Mouse (Mus musculus) frontal cortex, adult 2 months (tissue): ENCODE measurements around the gene Pcgf1. TPM values are rescaled to one million over a fixed set of nuclear protein-coding genes. Genes with fewer than 3 reads are reported as not detected.

Experiments
- DNase-seq, 2 experiments: peaks; one replicate each; pipeline ENCODE4 v3.0.0; 2022; ENCODE audit warnings: low spot score in 1 of 2; ENCODE audit errors: extremely low spot score in 1 of 2
- polyA plus RNA-seq: library from polyadenylated mRNA; depleted of rRNA; stranded (reverse); fragments of >200 nt; gene quantifications from 2 replicates; pipeline ENCODE4 v1.2.3, GENCODE M21; 2012

Pcgf1 gene
- polyA plus RNA-seq, 1 experiment = 40.5 TPM

- no peak for DNase-seq
Observed at GRCm38 (mm10) chr6:83058725-83059124, 18.9 kb upstream of the Pcgf1 start.

DNA sequence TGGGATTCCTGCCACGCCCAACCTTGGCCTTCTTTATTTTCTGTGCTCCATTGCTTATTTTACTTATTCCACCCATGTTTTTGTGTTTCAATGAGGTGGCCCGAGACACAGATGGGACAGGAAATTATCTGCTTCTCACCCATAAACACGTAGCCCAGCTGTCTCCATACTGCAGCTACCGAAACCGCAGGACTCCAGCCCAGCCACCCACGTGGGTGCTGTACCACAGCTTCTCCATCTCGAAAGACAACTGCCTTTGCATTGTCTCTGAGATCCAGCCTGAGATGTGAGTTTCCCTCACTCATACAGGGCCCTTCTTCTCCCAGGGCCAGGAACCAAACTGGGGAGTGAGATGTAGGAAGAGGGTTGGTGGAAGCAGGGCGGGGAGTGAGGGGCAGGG, 11.7 kb upstream of the Pcgf1 start:
- DNase-seq = no peak

GRCm38 (mm10) chr6:83066441-83066840, 11.2 kb upstream of the Pcgf1 start:
- no peak for DNase-seq

- DNase-seq = no peak
Observed at GRCm38 (mm10) chr6:83068221-83068620, 9.4 kb upstream of the Pcgf1 start.

DNA sequence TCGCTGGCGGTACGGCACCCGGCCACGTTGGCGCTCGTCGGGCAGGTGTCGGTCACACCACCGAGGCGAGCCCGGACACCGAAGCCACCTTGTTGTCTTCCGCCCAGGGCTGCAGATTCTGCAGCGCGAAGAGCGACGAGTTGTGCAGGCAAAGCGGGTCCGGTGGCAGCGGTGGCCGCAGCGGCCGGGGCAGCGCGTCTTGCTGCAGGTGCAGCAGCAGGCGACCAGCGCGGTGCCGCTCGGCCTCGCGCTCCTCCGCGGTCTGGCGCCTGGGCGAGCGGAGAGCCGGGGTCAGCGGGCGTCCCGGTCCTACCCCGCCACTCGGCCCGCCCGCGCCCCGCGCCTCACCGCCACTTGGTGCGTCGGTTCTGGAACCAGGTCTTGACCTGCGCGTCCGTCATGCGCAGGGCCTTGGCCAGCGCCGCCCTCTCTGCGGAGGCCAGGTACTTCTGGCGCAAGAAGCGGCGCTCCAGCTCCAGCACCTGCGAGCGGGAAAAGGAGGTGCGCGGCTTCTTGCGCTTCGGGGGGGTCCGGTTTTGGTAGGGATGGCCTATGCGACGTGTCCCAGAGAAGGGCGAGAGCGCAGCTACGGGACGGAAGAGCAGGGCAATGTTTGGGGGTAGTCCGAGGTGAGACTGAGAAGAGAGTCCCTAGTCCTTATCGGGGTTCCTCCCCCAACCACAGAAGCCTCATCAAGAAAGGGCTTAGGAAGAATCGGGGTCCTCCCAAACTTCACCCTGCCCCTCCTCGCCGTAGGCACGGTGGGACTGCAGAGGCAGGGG, 8.8 kb upstream of the Pcgf1 start:
- DNase-seq = no peak

GRCm38 (mm10) chr6:83069488-83070246, 8.0 kb upstream of the Pcgf1 start:
- no peak for DNase-seq

GRCm38 (mm10) chr6:83070247-83070310, 7.6 kb upstream of the Pcgf1 start, which contains the start of gene Tlx2:
Gene Tlx2, minus strand, starts transcription at chr6:83070293.
- DNase-seq = no peak

GRCm38 (mm10) chr6:83070311-83071219, 7.1 kb upstream of the Pcgf1 start:
- no peak for DNase-seq

GRCm38 (mm10) chr6:83071220-83071619, 6.4 kb upstream of the Pcgf1 start:
- DNase-seq = no peak

GRCm38 (mm10) chr6:83074979-83075378, 2.7 kb upstream of the Pcgf1 start:
- no peak for DNase-seq

DNA sequence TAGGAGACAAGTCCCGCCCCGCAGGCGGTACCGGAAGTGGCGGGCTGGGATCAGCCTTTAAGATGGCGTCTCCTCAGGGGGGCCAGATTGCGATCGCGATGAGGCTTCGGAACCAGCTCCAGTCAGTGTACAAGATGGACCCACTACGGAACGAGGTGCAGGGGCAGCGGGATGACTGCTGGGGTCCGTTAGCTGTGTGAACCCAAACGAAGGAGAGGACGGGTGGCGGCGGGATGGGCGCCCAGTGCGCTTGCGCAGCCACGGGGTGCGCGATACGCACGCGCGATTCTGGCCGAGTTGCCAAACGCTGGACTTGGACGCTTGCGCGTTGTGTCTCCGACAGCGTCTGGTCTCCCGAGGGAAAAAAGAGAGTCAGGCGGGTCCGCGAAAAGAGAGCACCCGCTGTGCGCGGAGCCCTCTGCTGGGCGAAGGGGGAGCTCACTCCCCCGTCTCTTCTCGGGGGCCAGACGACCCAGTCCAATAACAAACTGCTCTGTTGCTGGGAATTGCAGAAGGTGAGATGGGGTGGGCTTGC, 722 bp downstream of the Pcgf1 start:
- peak; percentile 96 to 100 for DNase-seq

DNA sequence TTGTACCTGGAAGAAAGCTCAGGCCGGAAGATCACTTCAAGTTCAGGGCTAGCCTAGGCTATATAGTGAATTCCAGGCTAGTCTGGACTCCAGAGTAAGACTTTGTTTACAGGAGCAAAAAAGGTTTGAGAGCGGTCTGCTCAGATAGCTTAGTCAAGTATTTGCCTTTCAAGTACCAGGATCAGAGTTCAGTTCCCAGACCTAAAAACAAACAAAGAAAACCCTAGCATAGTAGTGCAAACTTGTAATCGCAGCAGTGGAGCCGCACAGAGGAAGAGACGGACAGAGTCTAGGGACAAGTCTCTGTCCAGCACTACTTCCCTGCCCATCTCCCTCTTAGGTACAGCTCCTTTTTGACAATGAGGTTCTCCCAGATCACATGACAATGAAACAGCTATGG, 2.5 kb downstream of the Pcgf1 start:
- DNase-seq = no peak

DNA sequence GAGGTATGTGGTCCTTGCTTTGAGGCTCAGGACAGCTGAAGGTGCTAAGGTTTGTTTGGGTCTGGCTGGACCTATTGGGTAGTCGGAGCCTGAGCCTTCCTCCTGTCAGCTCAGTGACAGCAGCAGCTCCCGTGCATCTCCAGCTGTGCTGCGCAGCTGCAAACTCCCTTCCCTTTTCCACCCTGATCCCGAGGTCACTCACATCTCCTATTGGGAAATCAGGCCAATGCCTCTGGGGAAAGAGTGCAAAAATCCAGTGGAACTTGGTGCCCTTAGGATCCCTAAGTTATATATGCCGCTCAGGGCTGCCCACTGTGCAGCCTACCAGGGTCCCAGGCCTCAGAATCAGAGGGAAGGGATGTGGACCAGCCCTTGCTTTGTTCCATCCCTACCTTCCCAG, 5.8 kb downstream of the Pcgf1 start:
- no peak for DNase-seq

GRCm38 (mm10) chr6:83084477-83084876, 6.8 kb downstream of the Pcgf1 start:
- no peak for DNase-seq

- no peak for DNase-seq
Observed at GRCm38 (mm10) chr6:83086121-83087035, 8.7 kb downstream of the Pcgf1 start, which contains the start of gene Lbx2. Gene Lbx2, plus strand, starts transcription at chr6:83086367.

DNA sequence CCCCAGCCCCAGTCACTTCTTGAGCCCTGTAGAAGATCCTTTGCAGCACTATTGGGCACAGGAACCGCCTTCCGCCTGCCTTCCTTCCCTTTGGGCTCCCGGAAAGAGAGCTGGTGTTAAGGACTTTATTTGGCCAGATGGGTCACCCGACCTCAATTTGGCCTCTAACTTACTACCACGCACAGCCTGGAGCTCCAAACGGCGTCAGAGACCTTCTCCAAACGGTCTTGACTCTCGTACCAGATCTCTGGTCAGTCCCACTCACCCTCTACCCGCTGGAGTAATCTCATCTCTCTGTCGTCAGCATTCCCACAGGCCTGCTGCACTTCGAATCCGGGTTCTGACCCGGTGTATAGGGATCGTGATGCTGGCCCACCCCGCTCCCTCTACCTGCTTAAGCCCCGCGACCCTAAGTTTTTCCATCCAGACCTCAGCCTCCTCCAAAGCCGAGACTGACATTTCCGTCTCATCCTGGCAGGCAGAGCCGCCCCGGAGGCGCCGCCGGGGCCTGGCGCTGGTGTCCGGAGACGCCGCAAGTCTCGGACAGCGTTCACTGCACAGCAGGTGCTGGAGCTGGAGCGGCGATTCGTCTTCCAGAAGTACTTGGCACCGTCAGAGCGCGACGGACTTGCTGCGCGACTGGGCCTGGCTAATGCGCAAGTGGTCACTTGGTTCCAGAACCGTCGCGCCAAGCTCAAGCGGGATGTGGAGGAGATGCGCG, 9.7 kb downstream of the Pcgf1 start:
- DNase-seq = no peak

DNA sequence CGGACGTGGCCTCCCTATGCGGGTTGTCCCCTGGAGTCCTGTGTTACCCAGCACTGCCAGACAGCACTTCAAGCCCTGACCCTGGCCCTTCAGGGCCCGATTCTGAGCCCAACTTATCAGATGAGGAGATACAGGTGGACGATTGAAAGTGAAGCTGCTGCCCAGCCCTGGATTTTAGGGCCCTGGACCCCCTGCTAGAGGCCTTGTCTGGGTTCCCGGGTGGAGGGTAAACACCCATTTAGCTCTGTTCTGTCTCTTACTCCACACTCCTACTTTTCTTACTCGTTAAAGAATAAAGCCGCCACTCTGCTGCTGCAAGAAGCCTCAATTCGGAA, 10.2 kb downstream of the Pcgf1 start:
- DNase-seq = no peak

DNA sequence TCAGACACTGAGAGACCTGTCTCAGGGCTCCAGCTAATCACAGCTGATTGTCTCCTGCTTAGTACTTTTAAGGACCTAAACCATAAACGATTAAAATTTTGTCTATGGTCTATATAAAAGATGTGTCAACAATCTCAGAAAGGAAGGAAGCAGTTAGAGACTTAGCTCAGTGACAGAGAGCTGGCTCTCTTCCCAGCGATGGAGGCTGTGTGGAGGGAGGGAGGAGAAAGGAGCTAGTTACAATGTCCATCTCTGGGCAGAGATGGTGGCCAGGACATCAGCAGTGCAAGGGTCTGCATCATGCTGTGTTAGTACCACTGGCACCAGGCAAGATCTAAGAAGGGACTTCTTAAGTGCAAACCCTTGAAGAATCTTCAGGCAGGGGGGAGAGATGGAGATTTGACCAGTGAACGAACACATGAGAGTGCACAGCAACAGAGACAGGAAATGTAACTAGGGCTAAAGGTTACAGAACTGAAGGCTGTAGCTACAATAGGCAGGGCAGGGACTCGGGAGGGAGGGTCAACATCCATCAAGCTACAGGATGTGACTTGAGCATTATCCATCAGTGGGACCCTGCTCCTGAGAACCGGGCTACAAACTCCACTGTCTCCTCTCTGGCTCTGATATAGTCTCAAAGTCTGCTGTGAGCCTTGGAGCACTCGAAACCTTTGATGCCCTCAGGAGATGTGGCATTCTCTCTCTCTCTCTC, 14.9 kb downstream of the Pcgf1 start:
- no peak for DNase-seq

GRCm38 (mm10) chr6:83095968-83096367, 18.3 kb downstream of the Pcgf1 start:
- DNase-seq = no peak
